Mouse (Mus musculus) liver, postnatal 0 days (tissue): ENCODE results near the gene Cryba4.

Source experiments
- CTCF ChIP-seq: sonication (generic); IDR thresholded peaks from 2 replicates; pipeline ENCODE4 v1.5.1; 2016; ENCODE audit warnings: antibody characterized with exemption, low read depth
- EP300 ChIP-seq: IDR thresholded peaks from 2 replicates; pipeline ENCODE4 v1.6.1; 2016; ENCODE audit warnings: antibody characterized with exemption, low read depth, mild to moderate bottlenecking

DNA sequence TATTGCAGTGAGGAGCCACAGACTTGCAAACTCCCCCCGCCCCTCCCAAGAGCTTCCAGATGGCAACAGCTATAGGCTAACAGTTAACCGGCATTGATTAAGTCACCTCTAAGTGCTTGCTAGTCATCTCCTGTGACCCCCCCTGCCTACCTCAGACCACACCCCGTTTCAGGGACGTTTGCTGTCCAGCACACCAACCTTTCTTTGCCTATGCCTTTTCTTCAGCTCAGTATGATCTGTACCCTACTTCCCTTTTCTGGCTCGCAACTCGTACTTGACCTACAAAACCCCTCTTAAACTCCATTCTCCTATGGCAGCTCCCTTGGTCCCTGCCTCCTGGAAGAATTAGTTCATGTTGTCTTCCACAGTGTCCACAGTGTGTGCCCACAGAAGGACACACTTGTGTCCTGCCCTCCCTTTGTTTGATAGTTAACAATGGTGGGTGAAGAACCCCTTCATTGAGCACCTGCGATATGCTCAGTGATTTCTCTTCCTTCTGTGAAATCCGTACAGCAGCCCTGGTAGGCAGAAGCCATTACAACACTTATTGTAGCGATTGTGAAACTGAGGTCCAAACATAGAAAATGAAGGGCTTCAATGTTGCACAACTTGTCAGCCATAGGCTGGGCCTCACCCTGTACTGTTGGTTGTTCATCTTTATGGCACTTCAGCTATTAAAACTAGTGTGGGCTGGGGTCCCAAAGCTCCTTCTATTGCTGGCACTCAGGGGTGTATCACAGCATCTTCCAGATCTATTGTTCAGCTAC lies 13.9 kb upstream of the Cryba4 start:
- no peak for TF ChIP-seq EP300
- no peak for TF ChIP-seq CTCF
